Mouse (Mus musculus) neural tube, embryonic 14.5 days (tissue): ENCODE data around the gene Npas2. TPM values are rescaled to one million over a fixed set of nuclear protein-coding genes. Genes with fewer than 3 reads are reported as not detected.

Experiments
- ATAC-seq: fragments of 200-750 bp; cut with Nextera tagmentation; 2 replicates; pipeline ENCODE4 v1.8.0; 2017; ENCODE audit warnings: low read depth, mild to moderate bottlenecking, moderate TSS enrichment, moderate library complexity
- H3K27ac ChIP-seq: fragments of 300-500 bp; sonication (generic); 2 replicates; pipeline ENCODE4 v1.5.1; 2014; ENCODE audit warnings: low read depth, mild to moderate bottlenecking, control low read depth, low read length, moderate library complexity, mixed read lengths
- H3K27me3 ChIP-seq: fragments of 300-500 bp; sonication (generic); 2 replicates; pipeline ENCODE4 v1.6.1; 2014; ENCODE audit warnings: low read length; ENCODE audit not compliant: control insufficient read depth, insufficient read depth
- H3K36me3 ChIP-seq: fragments of 300-500 bp; sonication (generic); 2 replicates; pipeline ENCODE4 v1.6.1; 2014; ENCODE audit warnings: low read length, mixed read lengths; ENCODE audit not compliant: control insufficient read depth, insufficient read depth
- H3K4me1 ChIP-seq: fragments of 300-500 bp; sonication (generic); 2 replicates; pipeline ENCODE4 v1.6.1; 2014; ENCODE audit warnings: low read length; ENCODE audit not compliant: control insufficient read depth, insufficient read depth
- H3K4me2 ChIP-seq: fragments of 300-500 bp; sonication (generic); 2 replicates; pipeline ENCODE4 v1.6.1; 2014; ENCODE audit warnings: mild to moderate bottlenecking, low read depth, low read length, control low read depth
- H3K4me3 ChIP-seq: fragments of 300-500 bp; sonication (generic); 2 replicates; pipeline ENCODE4 v1.5.1; 2014; ENCODE audit warnings: low read depth, low read length, control low read depth, mixed read lengths
- H3K9ac ChIP-seq: fragments of 300-500 bp; sonication (generic); replicated peaks from 2 replicates; pipeline ENCODE4 v1.6.1; 2014; ENCODE audit warnings: low read depth, mild to moderate bottlenecking, control low read depth, low read length, mixed read lengths
- H3K9me3 ChIP-seq: fragments of 300-500 bp; sonication (generic); 2 replicates; pipeline ENCODE4 v1.6.1; 2016; ENCODE audit warnings: low read length; ENCODE audit not compliant: control insufficient read depth
- WGBS: fragments of 180-500 bp; shearing (Covaris S2); extraction: QIAGEN DNeasy Blood & Tissue Kit; methylation state at CpG from one replicate; pipeline ENCODE4 v1.1.7; 2014; 5-methylcytosine and 5-hydroxymethylcytosine counted together
- polyA plus RNA-seq: library from polyadenylated mRNA; unstranded; fragments of >200 nt; fragmentation: Nextera tagmentation; extraction: Ambion mirVana; gene quantifications from 2 replicates; pipeline ENCODE4 v1.2.1, GENCODE M21; 2014

Gene Npas2
- polyA plus RNA-seq, 1 experiment from 2014 or later, result 1.8 TPM

- Histone ChIP-seq H3K27me3 (no peaks in the 10 kb centered on the region), H3K9ac (no peak overlapping the region), H3K4me1 (no peaks in the 10 kb centered on the region), H3K4me3 (no peak overlapping the region), H3K9me3 (no peaks in the 10 kb centered on the region), H3K27ac (no peak overlapping the region), H3K36me3 (no peaks in the 10 kb centered on the region), H3K4me2 (no peak overlapping the region)
- ATAC-seq, result no peak
- 85% methylated on average over 10 of the region's 10 CpGs for WGBS
Measured at GRCm38 (mm10) chr1:39205021-39205420, 11.5 kb downstream of the Npas2 start.

GRCm38 (mm10) chr1:39205697-39206096 is 12.2 kb downstream of the Npas2 start:
- Histone ChIP-seq H3K9me3 (no peaks in the 10 kb centered on the region), H3K27me3 (no peaks in the 10 kb centered on the region)
- WGBS, result 93% methylated on average over 4 of the region's 4 CpGs

GRCm38 (mm10) chr1:39206942-39207341 is 13.4 kb downstream of the Npas2 start:
- Histone ChIP-seq H3K27me3 (no peaks in the 10 kb centered on the region), H3K4me2 (no peak overlapping the region), H3K27ac (no peak overlapping the region), H3K4me3 (no peak overlapping the region), H3K4me1 (no peaks in the 10 kb centered on the region), H3K36me3 (no peaks in the 10 kb centered on the region), H3K9ac (no peak overlapping the region), H3K9me3 (no peaks in the 10 kb centered on the region)
- ATAC-seq, result no peak
- WGBS, result 36% methylated on average over 7 of the region's 7 CpGs

More at GRCm38 (mm10) chr1:39205697-39206096, 12.2 kb downstream of the Npas2 start:
- no peaks in the 10 kb centered on the region for H3K36me3 ChIP-seq
- no peak overlapping the region for H3K4me3 ChIP-seq
- H3K9ac ChIP-seq, result no peak overlapping the region
- no peak overlapping the region for H3K27ac ChIP-seq
- H3K4me1 ChIP-seq, result no peaks in the 10 kb centered on the region
- H3K4me2 ChIP-seq, result no peak overlapping the region
- ATAC-seq, result no peak

GRCm38 (mm10) chr1:39210928-39211327 is 17.4 kb downstream of the Npas2 start:
- Histone ChIP-seq H3K9ac (no peak overlapping the region), H3K9me3 (no peaks in the 10 kb centered on the region), H3K27me3 (no peaks in the 10 kb centered on the region), H3K36me3 (no peaks in the 10 kb centered on the region), H3K4me1 (no peaks in the 10 kb centered on the region), H3K4me3 (no peak overlapping the region), H3K27ac (no peak overlapping the region), H3K4me2 (no peak overlapping the region)
- ATAC-seq, result no peak
- 86% methylated on average over 5 of the region's 5 CpGs for WGBS

- no peak for ATAC-seq
- no peaks in the 10 kb centered on the region for H3K36me3 ChIP-seq
- no peaks in the 10 kb centered on the region for H3K27me3 ChIP-seq
- no peak overlapping the region for H3K4me3 ChIP-seq
- H3K27ac ChIP-seq, result no peak overlapping the region
- H3K9ac ChIP-seq, result no peak overlapping the region
- H3K4me1 ChIP-seq, result no peaks in the 10 kb centered on the region
- no peaks in the 10 kb centered on the region for H3K9me3 ChIP-seq
- no peak overlapping the region for H3K4me2 ChIP-seq
- 88% methylated on average over 6 of the region's 6 CpGs for WGBS
Measured at GRCm38 (mm10) chr1:39212982-39213381, 19.5 kb downstream of the Npas2 start.

GRCm38 (mm10) chr1:39217584-39217983 is 24.1 kb downstream of the Npas2 start:
- no peak for ATAC-seq
- Histone ChIP-seq H3K36me3 (no peaks in the 10 kb centered on the region), H3K9me3 (no peaks in the 10 kb centered on the region), H3K9ac (no peak overlapping the region), H3K27ac (no peak overlapping the region), H3K4me1 (no peaks in the 10 kb centered on the region), H3K4me3 (no peak overlapping the region), H3K4me2 (no peak overlapping the region), H3K27me3 (no peaks in the 10 kb centered on the region)
- WGBS, result 86% methylated on average over 3 of the region's 3 CpGs

GRCm38 (mm10) chr1:39228401-39228800 is 34.9 kb downstream of the Npas2 start:
- H3K9ac ChIP-seq, result no peak overlapping the region
- H3K9me3 ChIP-seq, result no peaks in the 10 kb centered on the region; the same call in 1 of the 2 replicates
- no peaks in the 10 kb centered on the region for H3K36me3 ChIP-seq
- WGBS, result 92% methylated on average over 5 of the region's 5 CpGs
- H3K27ac ChIP-seq, result no peak overlapping the region
- no peaks in the 10 kb centered on the region for H3K4me1 ChIP-seq
- no peaks in the 10 kb centered on the region for H3K27me3 ChIP-seq
- H3K4me3 ChIP-seq, result no peak overlapping the region
- no peak overlapping the region for H3K4me2 ChIP-seq
- no peak for ATAC-seq

GRCm38 (mm10) chr1:39230021-39230420 is 36.5 kb downstream of the Npas2 start:
- no peak for ATAC-seq
- H3K27ac ChIP-seq, result no peak overlapping the region
- 76% methylated on average over 3 of the region's 3 CpGs for WGBS
- no peaks in the 10 kb centered on the region for H3K36me3 ChIP-seq
- no peak overlapping the region for H3K4me2 ChIP-seq
- no peaks in the 10 kb centered on the region for H3K27me3 ChIP-seq
- no peak overlapping the region for H3K4me3 ChIP-seq
- H3K9me3 ChIP-seq, result no peaks in the 10 kb centered on the region; the same call in 1 of the 2 replicates
- H3K9ac ChIP-seq, result no peak overlapping the region
- no peaks in the 10 kb centered on the region for H3K4me1 ChIP-seq

- WGBS, result 88% methylated on average over 11 of the region's 11 CpGs
- H3K9ac ChIP-seq, result no peak overlapping the region
- H3K4me3 ChIP-seq, result no peak overlapping the region
- no peak overlapping the region for H3K4me2 ChIP-seq
- H3K27ac ChIP-seq, result no peak overlapping the region
- no peaks in the 10 kb centered on the region; the same call in 1 of the 2 replicates for H3K9me3 ChIP-seq
- H3K27me3 ChIP-seq, result no peaks in the 10 kb centered on the region
- no peak for ATAC-seq
- H3K36me3 ChIP-seq, result no peaks in the 10 kb centered on the region
- no peaks in the 10 kb centered on the region for H3K4me1 ChIP-seq
Measured at GRCm38 (mm10) chr1:39234815-39235449, 41.4 kb downstream of the Npas2 start.
